Mouse (Mus musculus): ENCODE results near the gene Nubp2. TPM values are rescaled to one million over a fixed set of nuclear protein-coding genes. Genes with fewer than 3 reads are reported as not detected.

Gene Nubp2
- polyA plus RNA-seq, 1 experiment from 2014 or later = 70.4 TPM

DNA sequence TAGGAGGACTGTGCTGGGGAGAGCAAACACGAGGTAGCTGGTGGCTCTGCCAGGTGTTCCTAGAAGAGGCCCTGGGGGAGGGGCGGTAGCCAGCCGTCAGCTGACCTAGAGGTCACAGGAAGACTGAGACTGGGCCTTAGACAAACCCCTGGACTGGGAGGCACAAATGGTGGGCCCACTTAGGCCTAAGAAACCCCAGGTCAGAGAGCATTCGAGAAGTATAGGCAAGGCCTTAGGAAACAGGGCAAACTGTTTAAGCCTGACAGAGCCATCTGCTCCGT is 8.1 kb downstream of the Nubp2 start:
- Histone ChIP-seq H3K27me3 (ENCODE audit: control insufficient read depth, insufficient read depth, low read length) (no peaks in the 10 kb centered on the region), H3K4me3 (replicated peaks; ENCODE audit: low read depth, low read length) (no peak overlapping the region), H3K9ac (replicated peaks; ENCODE audit: low read length) (no peak overlapping the region), H3K4me2 (ENCODE audit: low read length) (no peak overlapping the region), H3K4me1 (ENCODE audit: control insufficient read depth, insufficient read depth, low read length) (no peaks in the 10 kb centered on the region), H3K9me3 (ENCODE audit: control insufficient read depth, low read length) (no peaks in the 10 kb centered on the region), H3K27ac (replicated peaks; ENCODE audit: low read depth, low read length) (no peak overlapping the region), H3K36me3 (ENCODE audit: control insufficient read depth, insufficient read depth, low read length) (peaks cover 11% of the 10 kb centered on the region)
- 39% methylated on average over 5 of the region's 5 CpGs for WGBS
- ATAC-seq (ENCODE audit: low FRiP score, low TSS enrichment) (no peak), DNase-seq (no peak)

DNA sequence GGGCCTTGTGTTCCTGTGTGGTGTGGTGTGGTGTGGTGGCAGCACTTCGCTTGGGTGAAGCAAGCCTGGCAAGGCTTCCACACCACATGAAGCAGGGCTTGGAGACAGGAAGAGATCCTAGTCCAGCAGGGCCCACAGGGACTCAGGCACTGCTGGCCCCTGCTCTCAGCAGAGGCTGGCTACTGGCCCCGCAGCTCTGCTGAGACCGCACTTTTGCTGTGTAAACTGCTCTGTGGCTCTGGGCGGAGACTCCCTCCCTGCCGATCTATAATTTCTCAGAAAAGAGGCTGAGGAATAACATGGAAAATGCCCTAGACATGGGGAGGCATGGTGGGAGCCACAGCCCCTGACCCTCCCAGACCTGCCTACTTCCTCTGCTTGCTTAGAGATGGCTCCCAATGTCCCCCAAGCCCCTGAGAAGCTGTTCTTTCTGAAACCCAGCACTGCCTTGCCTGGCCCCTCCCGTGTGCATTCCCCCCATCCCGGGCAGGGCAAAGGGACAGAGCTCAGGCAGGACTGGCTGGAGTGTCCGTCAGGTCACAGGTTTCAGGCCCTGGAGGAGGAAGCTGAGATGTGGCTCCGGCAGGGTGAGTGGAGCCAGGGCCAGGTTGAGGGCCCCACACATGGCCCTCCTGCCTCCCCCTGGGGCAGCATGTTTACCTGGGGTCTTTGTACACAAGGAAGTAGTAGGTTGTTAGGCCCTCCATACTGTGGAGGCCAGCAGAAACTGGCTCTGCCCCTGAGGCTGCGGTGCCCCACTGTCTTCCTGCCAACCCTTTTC is 8.6 kb downstream of the Nubp2 start:
- 65% methylated on average over 10 of the region's 10 CpGs for WGBS
- DNase-seq = no peak
- Histone ChIP-seq H3K27me3 (ENCODE audit: control insufficient read depth, insufficient read depth, low read length) (no peaks in the 10 kb centered on the region), H3K4me3 (replicated peaks; ENCODE audit: low read depth, low read length) (no peak overlapping the region), H3K9me3 (ENCODE audit: control insufficient read depth, low read length) (no peaks in the 10 kb centered on the region), H3K9ac (replicated peaks; ENCODE audit: low read length) (no peak overlapping the region), H3K36me3 (ENCODE audit: control insufficient read depth, insufficient read depth, low read length) (peaks cover 6% of the 10 kb centered on the region), H3K4me1 (ENCODE audit: control insufficient read depth, insufficient read depth, low read length) (no peaks in the 10 kb centered on the region), H3K4me2 (ENCODE audit: low read length) (no peak overlapping the region), H3K27ac (replicated peaks; ENCODE audit: low read depth, low read length) (no peak overlapping the region)
- no peak for ATAC-seq (ENCODE audit: low FRiP score, low TSS enrichment)

DNA sequence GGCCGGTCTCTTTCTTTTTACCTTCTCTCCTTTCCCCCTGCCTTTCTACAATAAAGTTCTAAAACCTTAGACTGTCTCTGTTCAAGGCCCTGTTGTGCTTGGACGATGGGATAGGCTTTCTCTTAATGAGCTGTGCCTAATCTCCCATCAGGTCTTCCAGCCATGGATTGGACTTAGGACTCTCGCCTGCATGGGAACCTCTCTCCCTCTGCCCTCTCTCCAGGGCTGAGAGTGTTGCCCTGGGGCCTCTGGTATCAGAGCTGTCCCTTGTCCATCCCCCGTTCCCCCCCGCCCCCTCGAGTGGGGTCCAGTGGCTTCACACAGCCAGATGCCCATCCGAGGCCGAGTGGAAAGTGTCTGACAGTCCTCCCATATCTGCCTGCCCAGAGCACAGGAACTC is 11.2 kb downstream of the Nubp2 start:
- no peak overlapping the region for H3K27ac ChIP-seq (replicated peaks; ENCODE audit: low read depth, low read length)
- WGBS = 80% methylated on average over 8 of the region's 8 CpGs
- no peaks in the 10 kb centered on the region for H3K36me3 ChIP-seq (ENCODE audit: control insufficient read depth, insufficient read depth, low read length)
- H3K27me3 ChIP-seq (ENCODE audit: control insufficient read depth, insufficient read depth, low read length) = no peaks in the 10 kb centered on the region
- no peak overlapping the region for H3K9ac ChIP-seq (replicated peaks; ENCODE audit: low read length)
- H3K4me2 ChIP-seq (ENCODE audit: low read length) = no peak overlapping the region
- H3K9me3 ChIP-seq (ENCODE audit: control insufficient read depth, low read length) = no peaks in the 10 kb centered on the region
- no peak overlapping the region for H3K4me3 ChIP-seq (replicated peaks; ENCODE audit: low read depth, low read length)
- DNase-seq (no peak), ATAC-seq (ENCODE audit: low FRiP score, low TSS enrichment) (no peak)
- H3K4me1 ChIP-seq (ENCODE audit: control insufficient read depth, insufficient read depth, low read length) = no peaks in the 10 kb centered on the region

DNA sequence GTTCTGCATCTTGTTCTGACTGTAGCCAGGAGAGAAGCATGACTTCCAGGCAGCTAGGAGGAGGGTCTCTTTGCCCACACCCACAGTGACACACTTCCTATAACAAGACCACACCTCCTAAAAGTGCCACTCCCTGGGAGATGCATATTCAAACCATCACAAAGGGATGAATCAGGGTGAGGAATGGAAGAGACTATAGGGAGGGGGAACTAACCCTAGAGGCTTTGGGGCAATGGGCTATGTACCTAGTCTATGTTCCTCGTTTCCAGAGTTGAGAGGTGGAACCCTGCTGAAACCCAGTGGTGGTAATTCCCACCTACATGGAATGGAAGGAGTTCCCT is 11.8 kb downstream of the Nubp2 start:
- Histone ChIP-seq H3K27ac (replicated peaks; ENCODE audit: low read depth, low read length) (no peak overlapping the region), H3K36me3 (ENCODE audit: control insufficient read depth, insufficient read depth, low read length) (no peaks in the 10 kb centered on the region), H3K9ac (replicated peaks; ENCODE audit: low read length) (no peak overlapping the region), H3K9me3 (ENCODE audit: control insufficient read depth, low read length) (no peaks in the 10 kb centered on the region), H3K4me1 (ENCODE audit: control insufficient read depth, insufficient read depth, low read length) (no peaks in the 10 kb centered on the region), H3K27me3 (ENCODE audit: control insufficient read depth, insufficient read depth, low read length) (no peaks in the 10 kb centered on the region), H3K4me2 (ENCODE audit: low read length) (no peak overlapping the region), H3K4me3 (replicated peaks; ENCODE audit: low read depth, low read length) (no peak overlapping the region)
- no peak for DNase-seq
- ATAC-seq (ENCODE audit: low FRiP score, low TSS enrichment) = no peak
- WGBS = 33% methylated on average over 1 of the region's 1 CpGs

DNA sequence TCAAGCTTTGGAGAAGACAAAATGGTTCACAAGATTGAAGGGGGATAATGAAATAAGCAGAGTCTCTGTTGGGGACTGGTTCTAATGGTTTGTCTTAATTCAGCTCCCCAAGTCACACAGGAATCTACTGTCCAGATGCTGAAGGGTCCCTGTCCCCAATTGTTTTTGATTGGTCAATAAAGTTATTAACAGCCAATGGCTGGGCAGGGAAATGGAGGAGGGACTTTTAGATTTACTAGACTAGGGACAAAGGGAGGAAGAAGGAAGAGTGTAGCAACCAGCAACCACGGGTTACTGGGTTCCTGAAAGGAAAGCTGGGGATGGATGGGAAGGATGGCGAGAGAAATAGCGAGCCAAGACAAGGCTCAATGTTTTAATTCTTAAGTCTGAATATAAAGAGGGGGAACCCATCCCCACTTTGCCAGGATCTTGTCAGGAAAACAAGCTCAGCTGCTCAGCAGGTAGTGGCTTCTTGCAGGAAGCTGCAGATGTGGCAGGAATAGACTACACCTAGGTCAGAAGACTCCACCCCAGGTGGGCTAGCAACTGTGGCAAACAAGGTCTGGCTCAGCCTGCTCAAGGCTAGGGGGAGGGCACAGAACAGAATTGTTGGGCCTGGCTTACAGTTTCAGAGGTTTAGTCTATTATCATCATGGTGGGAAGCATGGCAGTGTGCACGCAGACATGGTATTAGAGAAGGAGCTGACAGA is 12.3 kb downstream of the Nubp2 start:
- H3K4me2 ChIP-seq (ENCODE audit: low read length) = no peak overlapping the region
- no peaks in the 10 kb centered on the region for H3K27me3 ChIP-seq (ENCODE audit: control insufficient read depth, insufficient read depth, low read length)
- H3K27ac ChIP-seq (replicated peaks; ENCODE audit: low read depth, low read length) = no peak overlapping the region
- 59% methylated on average over 4 of the region's 4 CpGs for WGBS
- no peak for DNase-seq
- H3K4me1 ChIP-seq (ENCODE audit: control insufficient read depth, insufficient read depth, low read length) = no peaks in the 10 kb centered on the region
- H3K9ac ChIP-seq (replicated peaks; ENCODE audit: low read length) = no peak overlapping the region
- no peaks in the 10 kb centered on the region for H3K36me3 ChIP-seq (ENCODE audit: control insufficient read depth, insufficient read depth, low read length)
- no peaks in the 10 kb centered on the region for H3K9me3 ChIP-seq (ENCODE audit: control insufficient read depth, low read length)
- no peak for ATAC-seq (ENCODE audit: low FRiP score, low TSS enrichment)
- no peak overlapping the region for H3K4me3 ChIP-seq (replicated peaks; ENCODE audit: low read depth, low read length)

DNA sequence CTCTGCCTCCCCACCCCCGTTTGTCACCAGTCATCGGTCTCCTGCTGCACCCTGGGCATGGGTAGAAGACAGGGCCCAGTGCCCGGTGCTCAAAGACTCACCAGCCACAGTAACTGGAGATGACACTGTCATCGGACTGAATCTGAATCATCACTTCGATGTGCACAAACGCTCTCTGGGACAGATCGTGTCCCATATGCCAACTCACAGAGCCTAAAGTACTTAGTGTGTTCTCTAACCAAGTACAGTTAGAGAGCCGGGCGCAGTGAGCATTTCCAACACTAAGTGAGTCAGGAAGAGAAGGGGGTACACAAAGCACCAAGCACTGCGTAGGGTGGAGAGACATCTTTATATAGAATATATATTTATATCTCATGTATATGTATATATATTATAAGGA is 18.2 kb downstream of the Nubp2 start:
- DNase-seq (no peak), ATAC-seq (ENCODE audit: low FRiP score, low TSS enrichment) (no peak)
- Histone ChIP-seq H3K4me1 (ENCODE audit: control insufficient read depth, insufficient read depth, low read length) (no peaks in the 10 kb centered on the region), H3K36me3 (ENCODE audit: control insufficient read depth, insufficient read depth, low read length) (peaks cover 27% of the 10 kb centered on the region), H3K9ac (replicated peaks; ENCODE audit: low read length) (no peak overlapping the region), H3K4me2 (ENCODE audit: low read length) (no peak overlapping the region), H3K4me3 (replicated peaks; ENCODE audit: low read depth, low read length) (no peak overlapping the region), H3K9me3 (ENCODE audit: control insufficient read depth, low read length) (no peaks in the 10 kb centered on the region), H3K27ac (replicated peaks; ENCODE audit: low read depth, low read length) (no peak overlapping the region), H3K27me3 (ENCODE audit: control insufficient read depth, insufficient read depth, low read length) (no peaks in the 10 kb centered on the region)
- WGBS = 91% methylated on average over 10 of the region's 10 CpGs

DNA sequence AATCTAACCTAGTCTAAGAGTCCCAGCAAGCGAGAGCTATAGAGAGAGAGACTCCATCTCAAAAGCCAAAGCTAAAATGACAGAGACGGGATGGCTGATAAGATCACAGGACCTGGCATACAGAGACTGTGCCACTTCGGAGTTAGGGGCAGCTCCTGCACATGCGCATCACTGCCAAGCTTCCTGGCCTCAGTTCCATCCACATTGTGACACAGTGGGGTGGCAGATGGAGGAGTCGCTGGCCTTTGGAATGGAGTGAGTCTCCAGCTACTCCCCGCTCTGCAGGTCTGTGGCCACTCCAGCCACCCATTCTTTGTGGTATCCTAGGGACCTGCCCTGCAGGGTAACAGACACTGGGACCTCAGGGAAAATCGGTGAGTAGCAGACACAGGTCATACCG is 20.4 kb downstream of the Nubp2 start, which contains the start of gene Igfals:
Igfals (plus strand) TSS at position 222 of the 400 bp plus-strand sequence.
- Histone ChIP-seq H3K27ac (replicated peaks; ENCODE audit: low read depth, low read length) (no peak within 1 kb of the TSS), H3K27me3 (ENCODE audit: control insufficient read depth, insufficient read depth, low read length) (no peaks in the 10 kb centered on the region), H3K9me3 (ENCODE audit: control insufficient read depth, low read length) (no peaks in the 10 kb centered on the region), H3K4me1 (ENCODE audit: control insufficient read depth, insufficient read depth, low read length) (no peaks in the 10 kb centered on the region), H3K4me2 (ENCODE audit: low read length) (no peak within 1 kb of the TSS), H3K4me3 (replicated peaks; ENCODE audit: low read depth, low read length) (no peak within 1 kb of the TSS), H3K36me3 (ENCODE audit: control insufficient read depth, insufficient read depth, low read length) (peaks cover 47% of the 10 kb centered on the region), H3K9ac (replicated peaks; ENCODE audit: low read length) (no peak within 1 kb of the TSS)
- DNase-seq (no peak), ATAC-seq (ENCODE audit: low FRiP score, low TSS enrichment) (no peak)
- 85% methylated on average over 8 of the region's 8 CpGs for WGBS

DNA sequence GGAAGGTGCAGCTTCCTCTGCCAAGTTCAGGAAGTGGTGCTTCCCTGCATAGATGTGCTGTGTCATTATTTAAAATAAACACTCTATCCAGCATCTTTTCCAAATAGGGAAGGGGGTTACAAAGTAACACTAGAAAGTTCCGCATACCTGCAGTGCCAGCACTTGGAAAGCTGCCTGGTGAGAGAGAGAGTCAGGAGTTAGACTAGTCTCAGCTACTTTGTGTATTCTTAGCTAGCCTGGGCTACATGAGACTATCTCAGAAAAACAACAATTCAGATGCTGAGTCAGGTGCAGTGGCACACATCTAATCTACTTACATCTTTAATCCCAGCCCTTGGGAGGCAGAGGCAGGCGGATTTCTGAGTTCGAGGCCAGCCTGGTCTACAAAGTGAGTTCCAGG is 24.4 kb downstream of the Nubp2 start:
- Histone ChIP-seq H3K4me3 (replicated peaks; ENCODE audit: low read depth, low read length) (no peak overlapping the region), H3K9ac (replicated peaks; ENCODE audit: low read length) (no peak overlapping the region), H3K27ac (replicated peaks; ENCODE audit: low read depth, low read length) (no peak overlapping the region), H3K4me1 (ENCODE audit: control insufficient read depth, insufficient read depth, low read length) (no peaks in the 10 kb centered on the region), H3K27me3 (ENCODE audit: control insufficient read depth, insufficient read depth, low read length) (no peaks in the 10 kb centered on the region), H3K36me3 (ENCODE audit: control insufficient read depth, insufficient read depth, low read length) (peaks cover 69% of the 10 kb centered on the region), H3K4me2 (ENCODE audit: low read length) (no peak overlapping the region), H3K9me3 (ENCODE audit: control insufficient read depth, low read length) (no peaks in the 10 kb centered on the region)
- ATAC-seq (ENCODE audit: low FRiP score, low TSS enrichment) (no peak), DNase-seq (no peak)
- WGBS = 96% methylated on average over 3 of the region's 3 CpGs

DNA sequence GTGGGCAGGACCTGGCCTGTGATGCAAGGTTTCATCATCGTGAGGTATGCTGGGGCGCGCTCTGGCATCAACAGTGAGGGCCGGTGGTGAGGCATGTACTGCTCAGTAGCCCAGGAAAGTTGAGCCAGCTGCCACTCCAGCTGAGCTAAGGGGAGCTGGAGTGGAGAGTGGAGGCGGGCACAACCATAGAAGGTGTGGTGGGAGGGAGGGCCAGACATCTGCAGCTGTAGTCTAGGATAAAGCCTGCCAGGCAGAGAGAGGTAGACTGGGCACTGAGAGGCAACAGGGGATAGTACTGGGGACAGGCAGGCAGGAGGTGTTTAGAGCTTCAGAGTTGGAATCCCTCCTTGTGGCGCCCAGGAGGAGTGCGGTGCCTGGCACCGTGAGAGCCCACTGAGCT is 26.1 kb downstream of the Nubp2 start:
- Histone ChIP-seq H3K9ac (replicated peaks; ENCODE audit: low read length) (no peak overlapping the region), H3K27me3 (ENCODE audit: control insufficient read depth, insufficient read depth, low read length) (no peaks in the 10 kb centered on the region), H3K4me1 (ENCODE audit: control insufficient read depth, insufficient read depth, low read length) (no peaks in the 10 kb centered on the region), H3K27ac (replicated peaks; ENCODE audit: low read depth, low read length) (no peak overlapping the region), H3K4me3 (replicated peaks; ENCODE audit: low read depth, low read length) (no peak overlapping the region), H3K4me2 (ENCODE audit: low read length) (no peak overlapping the region), H3K9me3 (ENCODE audit: control insufficient read depth, low read length) (no peaks in the 10 kb centered on the region), H3K36me3 (ENCODE audit: control insufficient read depth, insufficient read depth, low read length) (peaks cover 76% of the 10 kb centered on the region)
- 91% methylated on average over 8 of the region's 8 CpGs for WGBS
- no peak for ATAC-seq (ENCODE audit: low FRiP score, low TSS enrichment)
- DNase-seq = no peak

Data from midbrain, embryonic 14.5 days (tissue).